Mouse (Mus musculus) cerebellum, adult 9-11 months (tissue): ENCODE measurements at regions not wholly inside any gene's neighbourhood (a gene's known extent, or its start where the extent isn't known, plus 50 kb on each side); places are given as distances from the start of the nearest gene placed in this dataset.

ENCODE experiments used
- DNase-seq: peaks from one replicate; pipeline ENCODE4 v3.0.0; 2022

GRCm38 (mm10) chr12:97312282-97313040 is 946.8 kb downstream of the Galc start:
- no peak for DNase-seq

- DNase-seq, result no peak
These were observed 980.5 kb downstream of the Galc start for GRCm38 (mm10) chr12:97278792-97279191.

GRCm38 (mm10) chr12:97278331-97278730 is 980.9 kb downstream of the Galc start:
- no peak for DNase-seq
